Mouse (Mus musculus) heart, postnatal 0 days (tissue): ENCODE data around the gene Pgm3. TPM values are rescaled to one million over a fixed set of nuclear protein-coding genes. Genes with fewer than 3 reads are reported as not detected.

Experiments used
- ATAC-seq: fragments of 200-750 bp; cut with Nextera tagmentation; 2 replicates; pipeline ENCODE4 v1.8.0; 2017; ENCODE audit warnings: low read depth, moderate number of reproducible peaks, moderate library complexity; ENCODE audit not compliant: insufficient read depth
- DNase-seq: peaks from one replicate; pipeline ENCODE4 v3.0.0-alpha.2; 2016; ENCODE audit warnings: low spot score
- H3K27ac ChIP-seq: fragments of 300-500 bp; sonication (generic); 2 replicates; pipeline ENCODE4 v1.5.1; 2014; ENCODE audit warnings: low read depth, mild to moderate bottlenecking
- H3K27me3 ChIP-seq: fragments of 300-500 bp; sonication (generic); 2 replicates; pipeline ENCODE4 v1.6.1; 2014; ENCODE audit warnings: low read length, mixed read lengths; ENCODE audit not compliant: control insufficient read depth, insufficient read depth
- H3K36me3 ChIP-seq: fragments of 300-500 bp; sonication (generic); replicated peaks from 2 replicates; pipeline ENCODE4 v1.6.1; 2014; ENCODE audit warnings: low read length, mixed read lengths; ENCODE audit not compliant: control insufficient read depth, insufficient read depth
- H3K4me1 ChIP-seq: fragments of 300-500 bp; sonication (generic); 2 replicates; pipeline ENCODE4 v1.6.1; 2014; ENCODE audit warnings: antibody characterized with exemption; ENCODE audit not compliant: control insufficient read depth, insufficient read depth
- H3K4me2 ChIP-seq: fragments of 300-500 bp; sonication (generic); 2 replicates; pipeline ENCODE4 v1.6.1; 2014; ENCODE audit warnings: low read depth, mild to moderate bottlenecking, low read length, moderate library complexity
- H3K4me3 ChIP-seq: fragments of 300-500 bp; sonication (generic); 2 replicates; pipeline ENCODE4 v1.5.1; 2014; ENCODE audit warnings: low read depth, low read length
- H3K9ac ChIP-seq: fragments of 300-500 bp; sonication (generic); replicated peaks from 2 replicates; pipeline ENCODE4 v1.6.1; 2014; ENCODE audit warnings: low read depth, low read length, mixed read lengths
- H3K9me3 ChIP-seq: fragments of 300-500 bp; sonication (generic); replicated peaks from 2 replicates; pipeline ENCODE4 v1.6.1; 2016; ENCODE audit warnings: low read length; ENCODE audit not compliant: control insufficient read depth
- CTCF ChIP-seq: IDR thresholded peaks from 2 replicates; pipeline ENCODE4 v1.5.1; 2016; ENCODE audit warnings: antibody characterized with exemption, control low read depth, low read depth
- EP300 ChIP-seq: IDR thresholded peaks from 2 replicates; pipeline ENCODE4 v1.6.1; 2016; ENCODE audit warnings: antibody characterized with exemption, low read depth
- WGBS: fragments of 180-500 bp; shearing (Covaris S2); extraction: QIAGEN DNeasy Blood & Tissue Kit; methylation state at CpG from one replicate; pipeline ENCODE4 v1.1.7; 2014; 5-methylcytosine and 5-hydroxymethylcytosine counted together
- polyA plus RNA-seq: library from polyadenylated mRNA; unstranded; fragments of >200 nt; fragmentation: Nextera tagmentation; extraction: Ambion mirVana; gene quantifications from 2 replicates; pipeline ENCODE4 v1.2.1, GENCODE M21; 2015
- total RNA-seq: library from RNA; depleted of rRNA; stranded (reverse); fragments of >200 nt; gene quantifications from 2 replicates; pipeline ENCODE4 v1.2.3, GENCODE M21; 2014; ENCODE audit warnings: low replicate concordance; rRNA removed

Gene Pgm3
- total and polyA plus RNA-seq, 2 experiments from 2014 or later: 6.8 to 12.1 TPM

- Histone ChIP-seq H3K4me1 (no peaks in the 10 kb centered on the region), H3K9ac (no peak overlapping the region), H3K27me3 (no peaks in the 10 kb centered on the region), H3K27ac (no peak overlapping the region), H3K9me3 (no peaks in the 10 kb centered on the region), H3K4me2 (no peak overlapping the region), H3K36me3 (peaks cover 60% of the 10 kb centered on the region), H3K4me3 (no peak overlapping the region)
- DNase-seq (peak; percentile 8), ATAC-seq (peak; percentile 44; the same call in 1 of the 2 replicates)
- WGBS: 60% methylated on average over 5 of the region's 5 CpGs
- TF ChIP-seq EP300: no peak
Measured at GRCm38 (mm10) chr9:86513733-86514132, 57.9 kb downstream of the Pgm3 start.

GRCm38 (mm10) chr9:86507437-86507836, 64.2 kb downstream of the Pgm3 start:
- ATAC-seq (no peak), DNase-seq (no peak)
- H3K4me3 ChIP-seq: no peak overlapping the region
- 74% methylated on average over 4 of the region's 4 CpGs for WGBS
- H3K4me1 ChIP-seq: no peaks in the 10 kb centered on the region
- no peaks in the 10 kb centered on the region for H3K27me3 ChIP-seq
- TF ChIP-seq CTCF: no peak
- no peak for TF ChIP-seq EP300
- H3K4me2 ChIP-seq: no peak overlapping the region
- peaks cover 28% of the 10 kb centered on the region for H3K36me3 ChIP-seq
- no peak overlapping the region for H3K9ac ChIP-seq
- H3K9me3 ChIP-seq: no peaks in the 10 kb centered on the region
- H3K27ac ChIP-seq: no peak overlapping the region

Other genes starting within 250 kb of the Pgm3 start
- 1.7 and 5.7 TPM in 2 replicates for gene Ube2cbp, start 106.9 kb downstream of the Pgm3 start, total RNA-seq
- gene Ube2cbp, start 106.9 kb downstream of the Pgm3 start, polyA plus RNA-seq: 2.2 and 2.6 TPM in 2 replicates
- gene Dop1a, start 104.7 kb downstream of the Pgm3 start, total RNA-seq: 21.3 and 23.1 TPM in 2 replicates
- 7.1 and 8.2 TPM in 2 replicates for gene Dop1a, start 104.7 kb downstream of the Pgm3 start, polyA plus RNA-seq
- not detected in 2 replicates for gene Rwdd2a, start 149 bp upstream of the Pgm3 start, total RNA-seq
- gene Rwdd2a, start 149 bp upstream of the Pgm3 start, polyA plus RNA-seq: 2.2 and 2.5 TPM in 2 replicates
- gene Me1, start 124.1 kb upstream of the Pgm3 start, total RNA-seq: 9.2 and 12.2 TPM in 2 replicates
- gene Me1, start 124.1 kb upstream of the Pgm3 start, polyA plus RNA-seq: 35.1 and 36.2 TPM in 2 replicates
- 7.2 and 10.1 TPM in 2 replicates for gene Prss35, start 171.8 kb upstream of the Pgm3 start, total RNA-seq
- 8.1 and 12.2 TPM in 2 replicates for gene Prss35, start 171.8 kb upstream of the Pgm3 start, polyA plus RNA-seq